Mouse (Mus musculus) hindbrain, embryonic 13.5 days (tissue): ENCODE data around the gene Rlf. TPM values are rescaled to one million over a fixed set of nuclear protein-coding genes. Genes with fewer than 3 reads are reported as not detected.
"Not testable (repeated sequence)": the region's sequence is repeated elsewhere in the genome, so short reads cannot be mapped to it uniquely, and the experiment has no call there.

Source experiments
- ATAC-seq: fragments of 200-750 bp; cut with Nextera tagmentation; 2 replicates; pipeline ENCODE4 v1.8.0; 2017; ENCODE audit warnings: moderate TSS enrichment; ENCODE audit not compliant: low FRiP score
- H3K27ac ChIP-seq: fragments of 300-500 bp; sonication (generic); 2 replicates; pipeline ENCODE4 v1.5.1; 2015; ENCODE audit warnings: inconsistent platforms, mild to moderate bottlenecking, moderate library complexity
- H3K27me3 ChIP-seq: fragments of 300-500 bp; sonication (generic); 2 replicates; pipeline ENCODE4 v1.6.1; 2015; ENCODE audit warnings: mild to moderate bottlenecking, inconsistent platforms
- H3K36me3 ChIP-seq: fragments of 300-500 bp; sonication (generic); 2 replicates; pipeline ENCODE4 v1.6.1; 2015; ENCODE audit warnings: mild to moderate bottlenecking, inconsistent platforms
- H3K4me1 ChIP-seq: fragments of 300-500 bp; sonication (generic); replicated peaks from 2 replicates; pipeline ENCODE4 v1.6.1; 2015; ENCODE audit warnings: inconsistent platforms
- H3K4me2 ChIP-seq: fragments of 300-500 bp; sonication (generic); 2 replicates; pipeline ENCODE4 v1.6.1; 2015; ENCODE audit warnings: inconsistent platforms, mild to moderate bottlenecking, moderate library complexity
- H3K4me3 ChIP-seq: fragments of 300-500 bp; sonication (generic); 2 replicates; pipeline ENCODE4 v1.5.1; 2015; ENCODE audit warnings: mild to moderate bottlenecking, inconsistent platforms
- H3K9ac ChIP-seq: fragments of 300-500 bp; sonication (generic); 2 replicates; pipeline ENCODE4 v1.6.1; 2015; ENCODE audit warnings: mild to moderate bottlenecking, inconsistent platforms
- H3K9me3 ChIP-seq: fragments of 300-500 bp; sonication (generic); 2 replicates; pipeline ENCODE4 v1.6.1; 2016; ENCODE audit warnings: inconsistent platforms
- WGBS: fragments of 180-500 bp; shearing (Covaris S2); methylation state at CpG from one replicate; pipeline ENCODE4 v1.1.7; 2015; 5-methylcytosine and 5-hydroxymethylcytosine counted together
- polyA plus RNA-seq: library from polyadenylated mRNA; unstranded; fragments of >200 nt; fragmentation: Nextera tagmentation; extraction: Ambion mirVana; gene quantifications from 2 replicates; pipeline ENCODE4 v1.2.1, GENCODE M21; 2015

The Rlf gene
- polyA plus RNA-seq, 1 experiment from 2014 or later = 31.7 TPM

DNA sequence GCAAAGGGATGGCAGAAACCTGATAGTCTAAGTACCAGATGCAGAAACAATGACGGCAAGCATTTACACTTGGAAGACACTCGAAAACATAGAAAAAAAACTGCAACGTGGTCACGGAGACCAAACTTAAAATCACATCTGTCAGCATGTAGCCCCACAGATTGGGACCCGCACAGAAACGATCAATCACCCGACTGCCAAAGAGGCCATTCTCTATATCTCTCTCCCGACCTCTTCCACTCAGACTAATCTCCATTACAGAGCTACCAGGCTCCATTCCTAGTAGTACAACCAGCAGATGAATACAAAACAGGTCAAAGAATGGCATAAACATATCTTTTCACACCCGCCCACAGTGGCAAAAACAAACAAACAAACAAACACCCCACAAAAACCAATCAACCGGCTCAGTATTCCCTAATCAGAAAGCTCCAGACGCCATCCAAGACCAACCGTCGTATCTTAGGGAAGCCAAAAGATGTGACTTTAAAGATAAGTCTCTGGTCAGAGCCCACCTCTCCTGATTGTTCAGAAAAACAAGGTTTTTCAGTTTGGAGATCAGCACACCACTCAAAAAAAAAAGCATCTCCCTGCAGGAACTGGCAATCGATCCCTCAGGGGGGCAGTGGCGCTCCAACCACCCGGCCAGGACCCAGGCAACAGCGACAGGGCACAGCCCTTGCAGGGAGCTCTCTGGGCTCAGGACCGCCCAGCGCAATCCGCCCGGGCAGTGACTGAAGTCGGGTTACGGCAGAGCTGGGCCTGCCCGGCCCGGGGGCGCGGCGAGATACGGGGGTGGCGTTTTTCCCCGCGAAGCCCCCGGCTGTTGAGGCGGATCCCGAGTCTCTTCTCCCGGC is 720 bp downstream of the Rlf start:
- 1% methylated on average over 36 of the region's 36 CpGs for WGBS
- peak overlapping the region; percentile 92 for H3K4me3 ChIP-seq
- H3K4me1 ChIP-seq = peaks cover 25% of the 10 kb centered on the region
- H3K9ac ChIP-seq = peak overlapping the region; percentile 98
- peaks cover 15% of the 10 kb centered on the region; the same call in 1 of the 2 replicates for H3K27me3 ChIP-seq
- no peaks in the 10 kb centered on the region for H3K9me3 ChIP-seq
- peak overlapping the region; percentile 95 for H3K27ac ChIP-seq
- peak; percentile 88 for ATAC-seq
- H3K36me3 ChIP-seq = no peaks in the 10 kb centered on the region
- peak overlapping the region; percentile 89 for H3K4me2 ChIP-seq

DNA sequence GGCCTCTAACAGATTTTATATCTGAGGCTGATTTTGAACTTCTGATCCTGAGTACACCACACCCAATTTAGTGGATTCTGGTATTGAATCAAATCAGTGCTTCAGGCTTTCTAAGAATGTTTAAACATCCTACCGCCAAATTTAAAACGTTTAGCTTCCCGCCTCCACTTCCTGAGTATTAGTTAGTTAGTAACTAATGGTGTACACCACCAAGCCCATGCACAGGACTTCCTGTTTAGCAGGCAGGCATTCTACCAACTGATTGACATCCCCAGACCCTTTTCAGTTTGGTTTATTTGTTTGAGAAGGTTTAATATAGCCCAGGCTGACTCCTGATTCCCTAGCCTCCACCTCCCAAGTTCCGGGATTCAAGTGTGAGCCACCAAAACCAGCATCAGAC is 6.0 kb downstream of the Rlf start:
- no peak for ATAC-seq
- Histone ChIP-seq H3K27ac (no peak overlapping the region), H3K4me2 (no peak overlapping the region), H3K27me3 (no peaks in the 10 kb centered on the region), H3K9ac (no peak overlapping the region), H3K36me3 (no peaks in the 10 kb centered on the region), H3K4me3 (no peak overlapping the region), H3K9me3 (no peaks in the 10 kb centered on the region), H3K4me1 (peaks cover 20% of the 10 kb centered on the region)
- 85% methylated on average over 4 of the region's 4 CpGs for WGBS

DNA sequence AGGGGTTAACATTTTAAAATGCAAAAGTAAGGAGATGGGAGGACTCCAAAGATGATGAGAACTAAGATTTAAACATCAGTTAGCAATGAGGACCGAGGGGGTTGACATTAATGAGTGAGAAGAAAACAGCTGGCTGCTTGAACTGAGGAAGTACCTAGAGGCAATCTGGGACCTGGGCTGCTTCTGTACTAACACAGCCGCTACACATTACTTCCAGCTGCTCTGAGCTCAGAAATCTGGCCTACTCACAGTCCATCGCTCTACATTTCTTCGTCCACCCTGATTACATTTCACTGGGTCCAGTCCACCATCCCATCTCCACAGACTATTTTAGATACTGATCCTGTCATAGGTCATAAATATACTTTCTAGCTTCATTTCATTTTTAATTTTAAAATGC is 17.0 kb downstream of the Rlf start:
- Histone ChIP-seq H3K4me3 (no peak overlapping the region), H3K36me3 (no peaks in the 10 kb centered on the region), H3K4me2 (no peak overlapping the region), H3K9ac (no peak overlapping the region), H3K9me3 (no peaks in the 10 kb centered on the region), H3K4me1 (no peaks in the 10 kb centered on the region), H3K27ac (no peak overlapping the region), H3K27me3 (no peaks in the 10 kb centered on the region)
- WGBS = 87% methylated on average over 4 of the region's 4 CpGs
- ATAC-seq = no peak

DNA sequence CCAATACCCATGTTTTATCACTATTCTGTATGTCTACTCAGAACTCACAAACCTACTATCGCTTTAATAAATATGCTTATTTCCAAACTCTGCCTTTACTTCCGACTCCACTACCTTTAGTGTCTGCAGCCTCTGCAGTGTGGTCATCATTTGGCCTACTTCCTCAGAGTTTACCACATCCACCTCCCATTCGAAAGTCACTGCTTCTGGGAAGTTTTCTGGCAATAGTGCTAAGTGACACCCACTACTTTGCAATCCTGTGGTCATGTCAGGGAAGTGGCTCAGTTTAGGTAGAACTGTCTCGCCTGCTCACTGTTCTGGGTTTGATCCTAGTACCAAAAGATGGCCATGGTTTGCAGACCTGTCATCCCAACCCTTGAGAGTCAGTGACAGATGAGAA is 17.9 kb downstream of the Rlf start:
- H3K9ac ChIP-seq = no peak overlapping the region
- no peak overlapping the region for H3K27ac ChIP-seq
- ATAC-seq = no peak
- H3K4me2 ChIP-seq = no peak overlapping the region
- 97% methylated on average over 4 of the region's 4 CpGs for WGBS
- no peaks in the 10 kb centered on the region for H3K4me1 ChIP-seq
- no peaks in the 10 kb centered on the region for H3K9me3 ChIP-seq
- H3K4me3 ChIP-seq = no peak overlapping the region
- H3K36me3 ChIP-seq = no peaks in the 10 kb centered on the region
- no peaks in the 10 kb centered on the region for H3K27me3 ChIP-seq

DNA sequence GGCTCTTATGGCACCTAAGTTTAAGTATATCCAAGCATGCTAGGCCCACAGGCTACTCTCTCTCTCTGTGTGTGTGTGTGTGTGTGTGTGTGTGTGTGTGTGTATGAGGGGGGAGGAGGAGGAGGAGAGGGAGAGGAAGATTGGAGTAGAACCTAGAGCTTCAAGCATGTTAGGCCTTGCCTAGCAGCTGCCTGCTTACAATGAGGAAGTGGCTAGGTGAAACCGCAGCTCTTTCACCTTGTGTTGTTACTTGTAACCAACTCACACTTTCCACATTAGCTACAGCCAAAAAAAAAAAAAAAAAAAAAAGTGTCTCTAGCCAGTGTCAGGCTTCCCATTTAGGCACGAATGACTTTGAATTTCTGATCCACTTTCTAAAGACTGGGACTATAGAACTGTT is 18.7 kb downstream of the Rlf start:
- H3K27me3 ChIP-seq = no peaks in the 10 kb centered on the region
- ATAC-seq = no peak
- no peaks in the 10 kb centered on the region for H3K4me1 ChIP-seq
- H3K27ac ChIP-seq = no peak overlapping the region
- H3K9ac ChIP-seq = no peak overlapping the region
- no peaks in the 10 kb centered on the region for H3K36me3 ChIP-seq
- 96% methylated on average over 2 of the region's 2 CpGs for WGBS
- no peaks in the 10 kb centered on the region for H3K9me3 ChIP-seq
- no peak overlapping the region for H3K4me3 ChIP-seq
- H3K4me2 ChIP-seq = no peak overlapping the region

DNA sequence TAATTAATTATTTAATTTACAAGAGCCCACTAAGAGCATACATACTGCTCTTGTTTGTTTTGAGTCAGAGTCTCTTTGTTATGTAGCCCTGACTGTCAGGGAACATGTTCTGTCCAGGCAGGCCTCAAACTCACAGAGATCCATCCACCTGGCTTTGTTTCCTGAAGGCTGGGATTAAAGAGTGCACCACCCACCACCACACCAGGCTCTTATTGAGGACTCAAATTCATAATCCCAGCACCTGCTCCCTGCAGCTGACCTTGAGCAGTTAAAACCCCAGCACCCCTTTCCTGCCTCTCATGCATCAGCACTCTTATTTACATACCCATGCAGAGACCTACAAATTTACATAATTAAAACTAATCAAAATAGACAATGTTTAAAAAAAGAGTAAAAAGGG is 20.1 kb downstream of the Rlf start:
- Histone ChIP-seq H3K4me1 (no peaks in the 10 kb centered on the region), H3K9ac (no peak overlapping the region), H3K9me3 (no peaks in the 10 kb centered on the region), H3K4me2 (no peak overlapping the region), H3K4me3 (no peak overlapping the region), H3K36me3 (peaks cover 8% of the 10 kb centered on the region), H3K27me3 (no peaks in the 10 kb centered on the region), H3K27ac (no peak overlapping the region)
- no peak for ATAC-seq

DNA sequence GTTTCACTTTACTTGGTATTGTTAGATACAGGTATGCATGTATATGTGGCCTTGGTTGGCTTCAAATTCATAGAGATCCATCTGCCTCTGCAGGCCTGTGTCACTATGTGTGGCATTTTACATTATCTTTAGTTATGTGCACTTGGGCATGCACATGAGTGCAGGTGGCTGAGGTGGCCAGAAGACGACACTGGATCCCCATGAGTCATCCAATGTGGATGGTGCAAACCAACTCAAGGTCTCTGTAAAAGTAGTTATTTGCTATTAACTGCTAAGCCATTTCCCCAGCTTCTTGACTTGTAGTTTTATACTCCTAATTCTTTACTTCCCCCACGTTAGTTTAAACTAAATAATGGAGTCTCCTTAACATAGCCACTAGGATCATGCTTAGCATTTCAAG is 22.6 kb downstream of the Rlf start:
- H3K4me3 ChIP-seq = no peak overlapping the region
- H3K27ac ChIP-seq = no peak overlapping the region
- no peaks in the 10 kb centered on the region for H3K9me3 ChIP-seq
- WGBS = 97% methylated on average over 2 of the region's 2 CpGs
- peaks cover 17% of the 10 kb centered on the region for H3K36me3 ChIP-seq
- no peak overlapping the region for H3K4me2 ChIP-seq
- no peak overlapping the region for H3K9ac ChIP-seq
- no peak for ATAC-seq
- H3K27me3 ChIP-seq = no peaks in the 10 kb centered on the region
- no peaks in the 10 kb centered on the region for H3K4me1 ChIP-seq

DNA sequence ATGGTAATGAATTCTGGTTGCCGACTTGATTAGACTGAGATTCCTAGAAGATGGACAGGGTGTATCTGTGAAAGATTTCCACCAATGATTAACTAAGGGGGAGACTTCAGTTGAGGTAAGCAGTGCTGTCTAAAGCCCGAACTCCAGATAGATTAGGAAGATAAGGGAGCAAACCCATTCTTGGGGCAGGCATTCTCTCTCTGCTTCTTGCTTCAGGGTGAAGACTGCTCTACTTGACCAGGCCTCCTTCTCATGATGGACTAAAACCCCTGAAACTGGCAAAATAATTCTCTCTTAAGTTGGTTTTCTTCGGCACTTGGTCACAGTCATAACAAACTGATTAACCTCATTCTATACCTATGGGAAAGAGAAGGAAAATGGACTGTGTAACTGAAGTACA is 25.5 kb downstream of the Rlf start:
- H3K27me3 ChIP-seq = no peaks in the 10 kb centered on the region
- ATAC-seq = no peak
- H3K4me3 ChIP-seq = no peak overlapping the region
- H3K4me2 ChIP-seq = no peak overlapping the region
- H3K4me1 ChIP-seq = no peaks in the 10 kb centered on the region
- H3K9me3 ChIP-seq = no peaks in the 10 kb centered on the region
- no peak overlapping the region for H3K9ac ChIP-seq
- peaks cover 27% of the 10 kb centered on the region for H3K36me3 ChIP-seq
- 92% methylated on average over 3 of the region's 3 CpGs for WGBS
- H3K27ac ChIP-seq = no peak overlapping the region

DNA sequence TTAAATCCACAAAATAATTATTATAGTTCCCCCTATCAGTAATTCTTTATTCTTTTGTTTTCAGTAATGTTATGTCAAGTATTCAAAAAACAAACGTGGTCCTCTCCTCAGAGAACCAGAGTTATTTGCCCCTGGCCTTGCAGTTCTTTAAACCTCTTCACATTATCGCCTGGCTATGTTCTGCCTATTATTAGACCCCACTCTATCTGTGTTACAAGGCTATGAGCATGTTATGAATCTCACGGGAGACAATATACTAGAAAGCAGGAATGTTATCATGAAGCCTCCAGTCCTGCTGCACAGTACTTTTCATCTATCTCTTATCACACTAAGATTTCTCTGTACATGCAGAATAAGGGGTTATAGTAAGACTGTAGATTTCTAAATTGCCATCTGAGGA is 35.2 kb downstream of the Rlf start:
- H3K27me3 ChIP-seq = no peaks in the 10 kb centered on the region
- ATAC-seq = no peak
- H3K9ac ChIP-seq = no peak overlapping the region
- H3K27ac ChIP-seq = no peak overlapping the region
- H3K4me2 ChIP-seq = no peak overlapping the region
- no peaks in the 10 kb centered on the region for H3K9me3 ChIP-seq
- peaks cover 44% of the 10 kb centered on the region for H3K36me3 ChIP-seq
- no peaks in the 10 kb centered on the region for H3K4me1 ChIP-seq
- 92% methylated on average over 3 of the region's 3 CpGs for WGBS
- no peak overlapping the region for H3K4me3 ChIP-seq

DNA sequence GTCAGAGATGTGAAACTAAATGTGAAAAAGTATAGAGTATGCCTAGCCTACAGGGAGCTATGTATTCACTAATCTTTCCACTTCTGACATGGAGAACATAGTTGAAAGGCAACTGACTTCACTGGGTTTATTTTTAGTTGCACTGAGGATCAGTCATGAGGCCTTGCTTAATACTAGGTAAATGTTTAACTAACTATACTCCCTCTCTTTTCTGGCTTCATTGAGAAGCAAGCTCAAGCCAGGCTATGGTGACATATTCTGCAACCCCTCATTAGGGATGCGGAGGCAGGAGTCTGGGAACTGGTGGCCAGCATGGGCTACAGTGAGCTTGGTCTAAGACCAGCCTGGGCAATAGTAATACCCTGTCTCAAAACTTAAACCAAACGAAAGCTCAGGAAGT is 47.2 kb downstream of the Rlf start:
- Histone ChIP-seq H3K36me3 (peaks cover 65% of the 10 kb centered on the region), H3K27me3 (no peaks in the 10 kb centered on the region), H3K4me3 (no peak overlapping the region), H3K4me2 (no peak overlapping the region), H3K4me1 (no peaks in the 10 kb centered on the region), H3K9ac (no peak overlapping the region), H3K9me3 (peaks cover 4% of the 10 kb centered on the region; the same call in 1 of the 2 replicates), H3K27ac (no peak overlapping the region)
- ATAC-seq = no peak
- WGBS = 99% methylated on average over 2 of the region's 2 CpGs

DNA sequence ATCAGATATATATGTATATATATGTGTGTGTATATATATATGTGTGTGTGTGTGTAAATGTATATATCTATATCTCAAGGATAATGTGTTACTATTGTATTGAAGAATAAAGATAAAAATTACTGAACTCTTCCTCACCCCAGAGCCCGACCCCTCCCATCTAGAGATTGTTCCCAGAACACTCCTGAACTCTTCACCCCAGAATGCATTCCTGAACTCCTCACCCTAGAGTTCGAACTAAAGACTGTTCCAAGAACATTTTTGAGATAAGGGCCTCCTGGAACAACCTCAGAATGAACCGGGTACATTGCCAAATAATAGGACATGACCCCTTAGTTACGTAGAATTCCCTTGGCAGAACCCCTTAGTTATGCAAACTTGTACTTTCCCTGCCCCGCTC is 48.2 kb downstream of the Rlf start:
- H3K27me3 ChIP-seq, H3K27ac ChIP-seq, ATAC-seq, H3K4me2 ChIP-seq, H3K9me3 ChIP-seq, H3K4me1 ChIP-seq, H3K9ac ChIP-seq, H3K4me3 ChIP-seq: not testable (repeated sequence)
- 93% methylated on average over 3 of the region's 5 CpGs for WGBS
- peaks cover 60% of the 10 kb centered on the region for H3K36me3 ChIP-seq

DNA sequence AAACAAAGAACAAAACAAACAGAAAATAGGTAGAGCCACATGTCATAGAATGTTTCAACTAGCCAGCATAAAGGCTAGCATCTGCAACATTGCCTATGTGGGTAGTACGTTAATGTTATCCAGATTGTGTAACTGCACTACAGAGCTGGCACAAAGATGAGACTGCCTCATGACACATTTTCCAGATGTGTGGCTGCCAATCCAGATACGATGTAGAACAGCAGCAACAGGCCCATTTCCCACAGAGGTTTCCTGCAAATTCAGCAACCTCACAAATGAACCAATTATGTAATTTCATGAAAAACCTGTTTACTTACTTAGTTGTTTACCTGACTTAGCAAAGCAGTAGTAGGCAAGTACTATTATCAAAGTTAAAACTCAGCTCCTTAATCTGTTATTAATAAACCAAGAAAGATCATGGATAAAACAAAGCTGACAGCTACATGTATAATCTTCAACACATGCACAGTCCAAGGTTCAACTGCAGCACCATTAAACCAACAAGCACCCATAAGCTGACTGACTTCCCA is 51.3 kb downstream of the Rlf start:
- ATAC-seq = no peak
- Histone ChIP-seq H3K4me2 (no peak overlapping the region), H3K27me3 (no peaks in the 10 kb centered on the region), H3K9ac (no peak overlapping the region), H3K36me3 (peaks cover 36% of the 10 kb centered on the region), H3K27ac (no peak overlapping the region), H3K4me3 (no peak overlapping the region), H3K4me1 (no peaks in the 10 kb centered on the region), H3K9me3 (no peaks in the 10 kb centered on the region)
- WGBS = 98% methylated on average over 2 of the region's 2 CpGs

DNA sequence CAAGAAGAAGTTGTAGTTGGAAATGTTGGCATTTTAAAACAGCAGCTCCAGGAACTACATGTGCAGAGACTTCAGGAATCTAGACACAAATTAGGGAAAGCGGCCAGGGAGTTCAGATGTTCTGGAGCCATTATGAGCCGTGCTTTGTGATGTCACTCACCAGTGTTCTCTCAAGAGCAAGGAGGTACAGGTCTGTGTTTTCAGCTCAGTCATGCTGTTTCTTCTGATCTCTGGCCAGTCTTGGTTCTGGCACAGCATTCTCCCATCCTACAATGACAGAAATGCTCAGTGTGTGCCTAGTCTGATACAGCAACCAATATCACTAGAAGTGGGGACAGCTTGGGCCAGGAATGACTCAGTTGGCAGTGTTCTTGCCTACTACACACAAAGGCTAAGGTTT is 105.8 kb downstream of the Rlf start, which contains the start of gene Tmco2:
Gene Tmco2, minus strand, starts transcription at position 101 of the 400 bp plus-strand sequence.
- Histone ChIP-seq H3K27me3 (no peaks in the 10 kb centered on the region), H3K4me2 (no peak within 1 kb of the TSS), H3K4me1 (no peaks in the 10 kb centered on the region), H3K27ac (no peak within 1 kb of the TSS), H3K9ac (no peak within 1 kb of the TSS), H3K36me3 (no peaks in the 10 kb centered on the region), H3K4me3 (no peak within 1 kb of the TSS), H3K9me3 (no peaks in the 10 kb centered on the region)
- 91% methylated on average over 2 of the region's 2 CpGs for WGBS
- no peak for ATAC-seq
